Mouse (Mus musculus) neural tube, embryonic 15.5 days (tissue): Measurements from ENCODE around the gene Btf3l4. TPM values are rescaled to one million over a fixed set of nuclear protein-coding genes. Genes with fewer than 3 reads are reported as not detected.

Experiments used
- ATAC-seq: fragments of 200-750 bp; cut with Nextera tagmentation; 2 replicates; pipeline ENCODE4 v1.8.0; 2017; ENCODE audit warnings: mild to moderate bottlenecking, moderate TSS enrichment, moderate library complexity; ENCODE audit not compliant: low FRiP score
- H3K27ac ChIP-seq: fragments of 300-500 bp; sonication (generic); replicated peaks from 2 replicates; pipeline ENCODE4 v1.5.1; 2015; ENCODE audit warnings: mild to moderate bottlenecking, inconsistent platforms
- H3K27me3 ChIP-seq: fragments of 300-500 bp; sonication (generic); replicated peaks from 2 replicates; pipeline ENCODE4 v1.6.1; 2015; ENCODE audit warnings: inconsistent platforms
- H3K36me3 ChIP-seq: fragments of 300-500 bp; sonication (generic); 2 replicates; pipeline ENCODE4 v1.6.1; 2015; ENCODE audit warnings: inconsistent platforms
- H3K4me1 ChIP-seq: fragments of 300-500 bp; sonication (generic); 2 replicates; pipeline ENCODE4 v1.6.1; 2015; ENCODE audit warnings: inconsistent platforms
- H3K4me2 ChIP-seq: fragments of 300-500 bp; sonication (generic); 2 replicates; pipeline ENCODE4 v1.6.1; 2015; ENCODE audit warnings: inconsistent platforms, mild to moderate bottlenecking, moderate library complexity
- H3K4me3 ChIP-seq: fragments of 300-500 bp; sonication (generic); replicated peaks from 2 replicates; pipeline ENCODE4 v1.5.1; 2015; ENCODE audit warnings: mild to moderate bottlenecking, inconsistent platforms
- H3K9ac ChIP-seq: fragments of 300-500 bp; sonication (generic); replicated peaks from 2 replicates; pipeline ENCODE4 v1.6.1; 2015; ENCODE audit warnings: mild to moderate bottlenecking, inconsistent platforms
- H3K9me3 ChIP-seq: fragments of 300-500 bp; sonication (generic); replicated peaks from 2 replicates; pipeline ENCODE4 v1.6.1; 2016; ENCODE audit warnings: inconsistent platforms
- polyA plus RNA-seq: library from polyadenylated mRNA; unstranded; fragments of >200 nt; fragmentation: Nextera tagmentation; extraction: Ambion mirVana; gene quantifications from 2 replicates; pipeline ENCODE4 v1.2.1, GENCODE M21; 2015

The Btf3l4 gene
- polyA plus RNA-seq, 1 experiment from 2014 or later = 150 TPM

GRCm38 (mm10) chr4:108768527-108768926, 64.9 kb downstream of the Btf3l4 start:
- H3K36me3 ChIP-seq = no peaks in the 10 kb centered on the region
- no peak for ATAC-seq
- H3K27ac ChIP-seq = no peak overlapping the region
- H3K4me3 ChIP-seq = no peak overlapping the region
- no peak overlapping the region for H3K9ac ChIP-seq
- H3K27me3 ChIP-seq = no peaks in the 10 kb centered on the region
- no peaks in the 10 kb centered on the region for H3K4me1 ChIP-seq
- no peaks in the 10 kb centered on the region for H3K9me3 ChIP-seq
- H3K4me2 ChIP-seq = no peak overlapping the region

Other genes starting within 250 kb of the Btf3l4 start
- gene Cc2d1b, start 213.7 kb downstream of the Btf3l4 start, polyA plus RNA-seq = 18.2 and 19.8 TPM in 2 replicates
- gene 3110021N24Rik, start 114.0 kb downstream of the Btf3l4 start, polyA plus RNA-seq = 2.0 and 2.3 TPM in 2 replicates
- gene Zfyve9, start 52.8 kb downstream of the Btf3l4 start, polyA plus RNA-seq = 6.9 and 7.7 TPM in 2 replicates
- gene Txndc12, start 987 bp upstream of the Btf3l4 start, polyA plus RNA-seq = 72.7 and 77.8 TPM in 2 replicates
- 26.0 and 33.7 TPM in 2 replicates for gene Kti12, start 14.2 kb upstream of the Btf3l4 start, polyA plus RNA-seq
- gene A730015C16Rik, start 15.0 kb upstream of the Btf3l4 start, polyA plus RNA-seq = 1.1 and 1.4 TPM in 2 replicates
- gene Rab3b, start 45.4 kb upstream of the Btf3l4 start, polyA plus RNA-seq = 167 and 208 TPM in 2 replicates
- 70.7 and 75.1 TPM in 2 replicates for gene Nrd1, start 167.0 kb upstream of the Btf3l4 start, polyA plus RNA-seq